Mouse (Mus musculus) lung, postnatal 4 days (tissue): ENCODE measurements around the gene Ptpn3.
"Not testable (repeated sequence)": the region's sequence is repeated elsewhere in the genome, so short reads cannot be mapped to it uniquely, and the experiment has no call there.

Experiments used
- DNase-seq, 2 experiments: peaks; one replicate each; pipeline ENCODE4 v3.0.0; 2021

Gene Ptpn3

GRCm38 (mm10) chr4:57298181-57298580 lies 3.5 kb downstream of the Ptpn3 start:
- DNase-seq, result no peak

GRCm38 (mm10) chr4:57294971-57295656 lies 6.5 kb downstream of the Ptpn3 start:
- peak; percentile 80 to 92 for DNase-seq

- DNase-seq, result no peak
Measured at GRCm38 (mm10) chr4:57292670-57293069, 9.0 kb downstream of the Ptpn3 start.

GRCm38 (mm10) chr4:57290049-57290448 lies 11.6 kb downstream of the Ptpn3 start:
- DNase-seq, result no peak

GRCm38 (mm10) chr4:57287808-57288207 lies 13.8 kb downstream of the Ptpn3 start:
- DNase-seq, result no peak

GRCm38 (mm10) chr4:57285251-57285650 lies 16.4 kb downstream of the Ptpn3 start:
- DNase-seq, result no peak

- DNase-seq, result no peak
Measured at GRCm38 (mm10) chr4:57283189-57283588, 18.4 kb downstream of the Ptpn3 start.

- DNase-seq, result no peak
Measured at GRCm38 (mm10) chr4:57282630-57283029, 19.0 kb downstream of the Ptpn3 start.

- no peak for DNase-seq
Measured at GRCm38 (mm10) chr4:57282179-57282578, 19.5 kb downstream of the Ptpn3 start.

GRCm38 (mm10) chr4:57280888-57281287 lies 20.7 kb downstream of the Ptpn3 start:
- DNase-seq, result peak in 1 of 2 experiments; percentile 49

GRCm38 (mm10) chr4:57279229-57279628 lies 22.4 kb downstream of the Ptpn3 start:
- DNase-seq, result peak; percentile 42 to 56

GRCm38 (mm10) chr4:57278812-57279211 lies 22.8 kb downstream of the Ptpn3 start:
- DNase-seq, result no peak

- no peak for DNase-seq
Measured at GRCm38 (mm10) chr4:57277671-57278070, 24.0 kb downstream of the Ptpn3 start.

GRCm38 (mm10) chr4:57275116-57275743 lies 26.4 kb downstream of the Ptpn3 start:
- peak; percentile 44 to 68 for DNase-seq

GRCm38 (mm10) chr4:57273532-57274502 lies 27.8 kb downstream of the Ptpn3 start:
- no peak for DNase-seq

- no peak for DNase-seq
Measured at GRCm38 (mm10) chr4:57270991-57271390, 30.6 kb downstream of the Ptpn3 start.

- DNase-seq, result not testable (repeated sequence)
Measured at GRCm38 (mm10) chr4:57270489-57270888, 31.1 kb downstream of the Ptpn3 start.

- no peak for DNase-seq
Measured at GRCm38 (mm10) chr4:57269344-57269743, 32.3 kb downstream of the Ptpn3 start.

- DNase-seq, result no peak
Measured at GRCm38 (mm10) chr4:57268330-57268729, 33.3 kb downstream of the Ptpn3 start.

GRCm38 (mm10) chr4:57266389-57266788 lies 35.2 kb downstream of the Ptpn3 start:
- DNase-seq, result no peak

- DNase-seq, result peak in 1 of 2 experiments; percentile 49
Measured at GRCm38 (mm10) chr4:57263695-57264094, 37.9 kb downstream of the Ptpn3 start.

GRCm38 (mm10) chr4:57263061-57263685 lies 38.5 kb downstream of the Ptpn3 start:
- peak in 1 of 2 experiments; percentile 46 for DNase-seq

GRCm38 (mm10) chr4:57262451-57262850 lies 39.2 kb downstream of the Ptpn3 start:
- DNase-seq, result no peak
